Comparison of ENCODE assay signal across 8 mouse cellular contexts in genomic region chr4:7580554-7581219, GRCm38 (mm10).
DNase-seq lines count a peak whose midpoint lies in the region.

No protein-coding gene starts in this region.

- peak; percentile 1 for DNase-seq in cerebellum, adult 9-10 months
- no peak for DNase-seq in cerebellum, adult 11 months
- DNase-seq in lung, postnatal 36 days = peak; percentile 1
- DNase-seq in lung, adult 18-20 months = no peak
- DNase-seq in induced T-regulatory cell, adult 2 months (ENCODE audit: low read depth) = peak; percentile 71
- peak; percentile 67 for DNase-seq in retina, postnatal 1 day
- DNase-seq in gastrocnemius, postnatal 36 days = no peak
- DNase-seq in ovary, postnatal 14 days (ENCODE audit: low spot score) = no peak

- intact Hi-C loops in gastrocnemius, postnatal 36 days (cut with DNase I) = no loop called here

Comparison
In these comparisons a context has a peak if more than half of its experiments do, and no peak if none do; other contexts are left out.
1. DNase-seq: peak in cerebellum, adult 9-10 months (single experiment), lung, postnatal 36 days (single experiment), induced T-regulatory cell, adult 2 months (single experiment) and retina, postnatal 1 day (single experiment); none in cerebellum, adult 11 months (single experiment), lung, adult 18-20 months (0 of 2), gastrocnemius, postnatal 36 days (0 of 2) and ovary, postnatal 14 days (single experiment).